Mouse (Mus musculus): ENCODE results near the gene Acss2.
"Not testable (repeated sequence)": the region's sequence is repeated elsewhere in the genome, so short reads cannot be mapped to it uniquely, and the experiment has no call there.

Gene Acss2

GRCm38 (mm10) chr2:155538463-155539057, 20.8 kb downstream of the Acss2 start:
- not testable (repeated sequence) for DNase-seq

DNA sequence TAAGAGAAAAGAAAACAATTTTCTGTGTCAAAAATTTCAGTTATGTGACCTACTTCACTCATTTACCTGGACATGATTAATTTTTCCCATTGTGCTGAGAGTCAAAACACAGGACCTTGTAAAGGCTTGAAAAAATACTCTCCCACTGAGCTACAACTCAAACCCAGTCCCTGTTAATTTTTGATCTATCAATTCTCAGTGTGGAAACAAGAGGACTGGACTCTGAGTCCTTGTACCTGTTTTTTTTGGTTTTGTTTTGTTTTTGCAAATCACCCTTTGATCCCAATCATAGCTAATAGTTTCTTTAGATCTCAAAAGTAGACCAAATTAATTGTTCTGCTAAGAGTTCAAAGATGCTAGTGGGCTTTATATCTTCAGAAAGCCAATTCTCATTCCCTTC, 21.9 kb downstream of the Acss2 start:
- DNase-seq, result no peak

- peak; percentile 13 for DNase-seq
These were observed 23.2 kb downstream of the Acss2 start for GRCm38 (mm10) chr2:155540822-155541458.

DNA sequence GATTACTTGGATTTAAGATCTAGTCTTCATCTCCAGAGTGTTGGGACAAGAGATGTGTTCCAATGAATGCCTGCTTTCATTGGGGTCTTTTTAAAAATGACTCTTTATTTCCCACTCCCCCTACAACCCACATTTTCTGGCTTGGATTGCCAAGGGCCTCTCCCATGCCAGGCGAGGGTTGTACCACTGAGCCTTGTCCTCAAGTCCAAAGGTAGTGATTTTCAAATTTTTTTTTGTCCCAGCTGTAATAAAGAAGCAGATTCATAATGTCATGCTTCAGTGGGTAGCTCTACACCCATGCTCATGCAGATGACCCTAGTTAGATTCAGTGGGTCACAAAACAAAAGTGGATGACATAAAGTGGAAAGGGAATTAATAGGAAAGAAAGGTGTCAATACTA, 29.2 kb downstream of the Acss2 start:
- no peak for DNase-seq

- DNase-seq, result no peak
These were observed 34.6 kb downstream of the Acss2 start for GRCm38 (mm10) chr2:155552336-155552735.

DNA sequence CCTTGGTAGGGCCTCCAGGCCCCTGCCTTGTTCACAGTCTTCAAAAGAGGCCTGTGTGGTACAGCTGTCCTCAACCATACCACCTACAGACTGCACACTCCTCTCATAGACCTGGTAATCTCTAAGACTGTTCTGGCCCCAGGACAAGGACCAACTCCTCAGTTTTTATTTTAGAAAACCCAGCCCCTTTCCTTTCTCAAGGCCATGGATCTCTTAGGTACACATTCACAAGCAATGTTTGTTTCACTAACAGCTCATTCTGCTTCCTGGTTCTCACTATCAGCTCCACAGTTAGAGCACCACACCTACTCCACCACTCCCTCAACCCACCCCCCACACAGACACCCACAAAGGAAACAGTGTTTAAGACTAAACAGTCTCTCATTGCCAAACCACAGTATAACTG, 35.2 kb downstream of the Acss2 start:
- DNase-seq, result no peak

DNA sequence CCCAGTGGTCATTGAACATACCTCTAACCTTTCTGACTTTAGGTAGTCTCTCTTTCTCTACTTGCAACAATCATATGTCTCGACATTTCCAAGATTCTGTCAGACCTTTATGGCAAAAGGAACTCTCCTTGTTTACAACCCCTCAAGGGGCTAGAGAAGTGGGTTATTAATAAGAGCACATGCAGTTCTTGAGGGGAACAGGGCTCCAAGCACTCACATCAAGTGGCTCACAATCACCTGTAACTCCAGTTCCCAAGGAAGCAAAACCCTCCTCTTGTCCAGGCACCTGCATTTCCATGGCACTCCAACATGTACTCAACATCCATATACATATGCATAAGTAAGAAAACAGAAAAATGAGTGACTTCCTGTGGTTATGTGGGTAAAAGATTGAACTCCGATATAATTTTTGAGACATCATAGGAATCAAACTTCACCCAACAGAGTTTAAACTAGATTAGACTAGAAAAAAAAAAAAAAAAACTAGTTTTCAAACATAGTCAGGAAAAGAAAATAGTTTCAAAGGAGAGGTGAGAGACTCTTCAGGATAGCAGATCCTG, 36.8 kb downstream of the Acss2 start:
- no peak for DNase-seq

DNA sequence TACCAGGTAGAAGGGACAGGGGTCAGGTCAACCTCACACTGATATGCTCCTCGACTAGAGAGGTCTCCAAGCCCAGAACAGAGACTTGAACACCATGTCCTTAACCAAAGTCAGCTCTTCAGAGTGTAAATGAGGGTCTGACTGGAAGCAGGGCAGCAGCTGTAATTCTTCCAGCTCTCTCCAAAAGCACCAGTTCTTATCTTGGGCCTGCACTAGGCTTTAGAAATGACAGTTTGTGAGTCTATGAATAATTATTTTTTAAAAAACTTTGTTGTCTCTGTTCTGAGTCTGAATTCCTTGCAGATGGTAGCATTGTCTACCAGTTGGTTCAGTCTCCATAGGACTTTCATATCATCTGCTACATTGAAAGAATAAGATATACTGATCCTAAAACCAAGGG, 44.5 kb downstream of the Acss2 start:
- no peak for DNase-seq

- no peak for DNase-seq
These were observed 45.2 kb downstream of the Acss2 start for GRCm38 (mm10) chr2:155562934-155563333.

GRCm38 (mm10) chr2:155567751-155568150, 50.0 kb downstream of the Acss2 start:
- no peak for DNase-seq

- DNase-seq, result no peak
These were observed 51.6 kb downstream of the Acss2 start for GRCm38 (mm10) chr2:155569223-155569807.

DNA sequence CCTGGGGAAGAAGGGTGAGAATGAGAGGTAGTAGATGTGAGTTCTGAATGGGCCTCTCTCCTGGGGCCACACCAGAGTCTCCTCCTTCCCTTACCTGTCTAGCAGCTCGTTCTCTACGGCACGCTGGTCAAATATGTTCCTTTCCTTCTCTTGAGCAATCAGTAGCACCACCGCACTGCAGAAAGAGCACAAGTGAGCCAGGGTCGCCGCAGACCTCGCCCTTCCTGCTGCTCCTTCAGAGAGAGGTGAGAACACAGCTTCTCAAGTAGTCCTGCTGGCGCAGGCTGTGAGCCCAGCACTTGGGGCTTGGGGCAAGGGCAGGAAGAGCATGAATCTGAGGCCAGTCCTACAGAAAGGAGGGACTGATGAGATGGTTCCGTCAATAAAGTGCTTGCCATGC, 55.3 kb downstream of the Acss2 start:
- no peak for DNase-seq

DNA sequence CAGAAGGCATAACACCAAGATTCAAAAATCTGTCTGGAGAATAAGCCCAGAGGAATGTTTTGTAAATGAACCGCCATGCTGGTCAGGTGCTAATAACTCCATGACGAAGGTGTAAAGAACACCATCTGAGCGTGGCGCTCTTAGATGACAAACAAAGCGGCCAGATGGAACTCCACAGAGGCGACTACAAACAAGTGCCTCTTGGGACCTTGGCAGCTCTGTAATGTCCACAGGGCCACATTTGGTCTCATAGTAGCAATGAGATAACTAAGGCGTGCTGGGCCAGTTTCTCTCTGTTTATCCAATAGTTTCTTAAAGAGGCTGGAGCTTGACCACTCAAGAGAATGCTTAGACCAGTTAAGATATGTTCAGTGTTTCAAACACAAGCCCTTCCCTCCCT, 56.2 kb downstream of the Acss2 start:
- DNase-seq, result no peak

DNA sequence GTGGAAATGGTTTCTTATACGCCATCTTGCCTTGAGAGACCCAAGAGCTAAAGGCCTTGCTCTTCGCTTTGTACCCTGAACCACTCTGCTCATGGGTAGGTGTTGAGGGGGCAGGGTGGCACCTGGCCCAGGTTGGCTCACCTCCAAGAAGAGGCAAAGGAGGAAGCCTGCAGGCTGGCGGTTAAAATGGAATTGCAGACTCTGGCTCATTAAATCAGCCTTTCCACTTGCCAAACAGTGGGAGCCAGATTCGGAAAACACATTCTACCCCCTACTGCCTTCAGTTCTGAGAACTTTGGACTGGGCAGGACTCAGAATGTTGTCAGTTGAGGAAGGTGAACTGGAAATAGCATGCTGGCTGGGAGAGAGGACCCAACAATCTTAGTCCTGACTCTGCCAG, 57.0 kb downstream of the Acss2 start:
- no peak for DNase-seq

- DNase-seq, result no peak
These were observed 58.9 kb downstream of the Acss2 start for GRCm38 (mm10) chr2:155576656-155577055.

GRCm38 (mm10) chr2:155580331-155580730, 62.6 kb downstream of the Acss2 start:
- DNase-seq, result no peak

- no peak for DNase-seq
These were observed 64.7 kb downstream of the Acss2 start for GRCm38 (mm10) chr2:155582384-155582995.

DNA sequence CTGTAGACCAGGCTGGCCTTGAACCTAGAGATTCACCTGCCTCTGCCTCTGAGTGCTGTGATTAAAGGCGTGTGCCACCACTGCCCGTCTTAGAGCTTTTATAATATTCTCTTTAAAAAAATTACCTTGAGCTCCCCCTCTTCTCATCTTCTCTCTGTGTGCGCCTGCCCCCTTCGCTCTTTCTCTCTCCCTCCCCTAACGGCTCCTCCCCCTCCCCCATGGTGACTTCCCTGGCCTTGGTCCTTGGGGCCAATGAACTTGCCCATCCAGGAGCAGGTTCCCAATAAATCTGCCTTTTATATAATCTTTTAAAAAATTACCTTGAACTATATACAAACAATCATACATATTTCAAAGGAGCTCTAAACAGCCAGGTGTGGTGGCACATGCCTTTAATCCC, 65.2 kb downstream of the Acss2 start:
- no peak for DNase-seq

GRCm38 (mm10) chr2:155583927-155584530, 66.3 kb downstream of the Acss2 start:
- peak; percentile 78 for DNase-seq

- no peak for DNase-seq
These were observed 67.3 kb downstream of the Acss2 start for GRCm38 (mm10) chr2:155585082-155585481.

- peak; percentile 46 for DNase-seq
These were observed 67.7 kb downstream of the Acss2 start for GRCm38 (mm10) chr2:155585486-155585885.

- no peak for DNase-seq
These were observed 70.4 kb downstream of the Acss2 start for GRCm38 (mm10) chr2:155588136-155588535.

DNA sequence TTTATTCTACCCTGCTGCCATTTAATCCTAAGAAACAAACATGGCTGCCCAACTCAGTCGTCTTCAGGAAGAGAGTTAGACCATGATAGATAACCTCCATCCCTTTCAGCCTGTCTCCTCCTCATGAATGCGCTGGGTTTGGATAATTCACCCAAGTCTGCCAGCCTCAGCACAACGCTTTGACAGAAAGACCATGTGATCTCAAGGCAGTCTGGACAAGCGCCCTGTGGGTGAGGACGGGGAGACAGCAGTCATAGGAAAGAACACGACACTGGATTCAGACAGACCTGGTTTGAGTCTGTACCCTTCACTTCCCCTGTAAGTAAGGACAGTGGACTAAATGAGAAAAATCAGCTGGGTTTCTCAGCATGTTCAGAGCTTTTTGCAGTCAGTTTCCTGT, 71.8 kb downstream of the Acss2 start:
- no peak for DNase-seq

All from lung, postnatal 14 days (tissue).